Mouse (Mus musculus) CH12.LX (cell line): ENCODE results near the gene Med1. TPM values are rescaled to one million over a fixed set of nuclear protein-coding genes. Genes with fewer than 3 reads are reported as not detected.

Experiments used
- DNase-seq: peaks from one replicate; pipeline ENCODE4 v3.0.0-alpha.2; 2013; ENCODE audit errors: extremely low read depth
- H3K27ac ChIP-seq: 2 replicates; pipeline ENCODE4 v1.5.1; 2012; ENCODE audit warnings: low read depth, mild to moderate bottlenecking, control low read depth, moderate library complexity; ENCODE audit not compliant: insufficient read depth
- H3K27me3 ChIP-seq: replicated peaks from 2 replicates; pipeline ENCODE3; 2012; ENCODE audit warnings: inconsistent platforms
- H3K36me3 ChIP-seq, 2 experiments: replicated peaks in 1 of 2; 2 replicates each; pipeline versions ENCODE3 to v1.6.1; 2012; ENCODE audit warnings: inconsistent platforms in 1 of 2, low read length in 1 of 2, mild to moderate bottlenecking in 1 of 2, mixed read lengths in 1 of 2, moderate library complexity in 1 of 2; ENCODE audit not compliant: control insufficient read depth in 1 of 2, insufficient read depth in 1 of 2
- H3K4me1 ChIP-seq, 2 experiments: 2 replicates each; pipeline ENCODE4 v1.6.1; 2012; ENCODE audit warnings: inconsistent platforms in 1 of 2, moderate library complexity in 1 of 2; ENCODE audit not compliant: insufficient read depth in 2 of 2, control insufficient read depth in 1 of 2
- H3K4me2 ChIP-seq: 2 replicates; pipeline ENCODE4 v1.6.1; 2012; ENCODE audit warnings: low read depth, mild to moderate bottlenecking, control low read depth; ENCODE audit not compliant: poor library complexity, insufficient read depth, severe bottlenecking
- H3K4me3 ChIP-seq, 3 experiments: fragments of 150-350 bp in 1 of 3; sonication (generic) in 1 of 3; replicated peaks in 1 of 3; 2 replicates each; pipeline versions ENCODE3 to v1.5.1; 2011 to 2012; ENCODE audit warnings: low read depth in 2 of 3, low read length in 2 of 3, mild to moderate bottlenecking in 2 of 3, moderate library complexity in 2 of 3, control low read depth in 1 of 3, improper control_type of control experiment in 1 of 3, inconsistent platforms in 1 of 3, mixed read lengths in 1 of 3; ENCODE audit not compliant: poor library complexity in 1 of 3
- H3K79me2 ChIP-seq: replicated peaks from 2 replicates; pipeline ENCODE4 v1.6.1; 2012; ENCODE audit warnings: mild to moderate bottlenecking, moderate library complexity; ENCODE audit not compliant: control insufficient read depth, poor library complexity, insufficient read depth, severe bottlenecking; ENCODE audit errors: extremely low read depth
- H3K9ac ChIP-seq: 2 replicates; pipeline ENCODE4 v1.6.1; 2012; ENCODE audit warnings: low read depth, mild to moderate bottlenecking, control low read depth, moderate library complexity; ENCODE audit not compliant: insufficient read depth
- H3K9me3 ChIP-seq: replicated peaks from 2 replicates; pipeline ENCODE3; 2012; ENCODE audit warnings: low read length, inconsistent platforms, mixed read lengths
- CTCF ChIP-seq, 2 experiments: IDR thresholded peaks in 1 of 2; conservative IDR thresholded peaks in 1 of 2; 2 replicates each; pipeline ENCODE4 v1.5.1; 2011 to 2012; ENCODE audit warnings: low read depth in 2 of 2, low read length in 2 of 2, improper control_type of control experiment in 1 of 2, inconsistent platforms in 1 of 2, mild to moderate bottlenecking in 1 of 2, moderate library complexity in 1 of 2
- GABPA ChIP-seq: IDR thresholded peaks from 2 replicates; pipeline ENCODE4 v1.6.1; 2012; ENCODE audit warnings: low read depth, low read length, improper control_type of control experiment, inconsistent platforms; ENCODE audit not compliant: insufficient replicate concordance
- IRF4 ChIP-seq: IDR thresholded peaks from 2 replicates; pipeline ENCODE4 v1.6.1; 2014; ENCODE audit warnings: low read depth, mild to moderate bottlenecking, inconsistent platforms, low read length, improper control_type of control experiment
- KAT2A ChIP-seq: IDR thresholded peaks from 2 replicates; pipeline ENCODE4 v1.6.1; 2012; ENCODE audit warnings: low read length, improper control_type of control experiment, inconsistent platforms; ENCODE audit not compliant: insufficient replicate concordance
- MAFK ChIP-seq: IDR thresholded peaks from 2 replicates; pipeline ENCODE4 v1.6.1; 2011; ENCODE audit warnings: low read length, improper control_type of control experiment; ENCODE audit not compliant: insufficient replicate concordance
- MAZ ChIP-seq: IDR thresholded peaks from 2 replicates; pipeline ENCODE4 v1.6.1; 2012; ENCODE audit warnings: low read depth, mild to moderate bottlenecking, inconsistent platforms, low read length, improper control_type of control experiment, moderate library complexity
- NELFE ChIP-seq: IDR thresholded peaks from 2 replicates; pipeline ENCODE4 v1.6.1; 2011; ENCODE audit warnings: low read depth, low read length, improper control_type of control experiment
- NRF1 ChIP-seq: IDR thresholded peaks from 2 replicates; pipeline ENCODE4 v1.6.1; 2014; ENCODE audit warnings: low read depth, mild to moderate bottlenecking, inconsistent platforms, low read length, improper control_type of control experiment, moderate library complexity
- POLR2A ChIP-seq: IDR thresholded peaks from 2 replicates; pipeline ENCODE4 v1.6.1; 2011; ENCODE audit warnings: low read depth, mild to moderate bottlenecking, improper control_type of control experiment, low read length
- RAD21 ChIP-seq: IDR thresholded peaks from 2 replicates; pipeline ENCODE4 v1.6.1; 2011; ENCODE audit warnings: low read depth, mild to moderate bottlenecking, low read length, improper control_type of control experiment, moderate library complexity
- RCOR1 ChIP-seq: conservative IDR thresholded peaks from 2 replicates; pipeline ENCODE4 v1.6.1; 2012; ENCODE audit warnings: low read depth, mild to moderate bottlenecking, inconsistent platforms, low read length, improper control_type of control experiment
- SIN3A ChIP-seq: IDR thresholded peaks from 2 replicates; pipeline ENCODE4 v1.6.1; 2012; ENCODE audit warnings: low read length, improper control_type of control experiment, inconsistent platforms
- SMC3 ChIP-seq: IDR thresholded peaks from 2 replicates; pipeline ENCODE4 v1.6.1; 2011; ENCODE audit warnings: low read depth, low read length, improper control_type of control experiment
- TBP ChIP-seq: conservative IDR thresholded peaks from 2 replicates; pipeline ENCODE4 v1.6.1; 2011; ENCODE audit warnings: low read depth, low read length, improper control_type of control experiment
- TCF12 ChIP-seq: IDR thresholded peaks from 2 replicates; pipeline ENCODE4 v1.6.1; 2014; ENCODE audit warnings: low read depth, mild to moderate bottlenecking, inconsistent platforms, low read length, improper control_type of control experiment
- UBTF ChIP-seq: IDR thresholded peaks from 2 replicates; pipeline ENCODE4 v1.6.1; 2012; ENCODE audit warnings: low read depth, mild to moderate bottlenecking, inconsistent platforms, low read length, improper control_type of control experiment, moderate library complexity
- USF2 ChIP-seq: conservative IDR thresholded peaks from 2 replicates; pipeline ENCODE4 v1.6.1; 2011; ENCODE audit warnings: low read depth, low read length, improper control_type of control experiment
- ZC3H11A ChIP-seq: IDR thresholded peaks from 2 replicates; pipeline ENCODE4 v1.6.1; 2012; ENCODE audit warnings: low read depth, mild to moderate bottlenecking, inconsistent platforms, low read length, improper control_type of control experiment
- ZNF384 ChIP-seq: IDR thresholded peaks from 2 replicates; pipeline ENCODE4 v1.6.1; 2012; ENCODE audit warnings: low read depth, low read length, improper control_type of control experiment, inconsistent platforms
- dilution Hi-C: fragments of 300-500 bp; cut with MboI; formaldehyde crosslinking; loops from 2 replicates; pipeline ENCODE4 v1.14.3; 2020; ENCODE audit warnings: low sequenced_read_pairs; ENCODE audit not compliant: extremely low pct_unique_long_range_greater_than_20kb, extremely low pct_ligation_motif_present
- in situ Hi-C: fragments of 300-500 bp; cut with MboI; formaldehyde crosslinking; loops from 3 replicates; pipeline ENCODE4 v1.14.3; 2019; ENCODE audit warnings: low sequenced_read_pairs, low pct_ligation_motif_present, low pct_unique_long_range_greater_than_20kb, mixed read lengths
- polyA plus RNA-seq: library from polyadenylated mRNA; unstranded; fragments of >175 nt; gene quantifications from 2 replicates; pipeline ENCODE4 v1.2.1, GENCODE M21; 2012; ENCODE audit warnings: low read depth; ENCODE audit not compliant: insufficient read length
- total RNA-seq, 2 experiments: library from RNA; depleted of rRNA; stranded (reverse); fragments of 300-350 nt in 1 of 2; fragments of >200 nt in 1 of 2; gene quantifications; 2 replicates each; pipeline ENCODE4 v1.2.3; 2012 to 2014

The Med1 gene
- total and polyA plus RNA-seq, 3 experiments = 28.8 to 58.9 (median 52.0) TPM

- Histone ChIP-seq H3K27me3 (no peaks in the 10 kb centered on the region), H3K4me1 (peaks cover 0 to 3% of the 10 kb centered on the region in 2 experiments; a peak in 2 of 4 replicates), H3K4me2 (no peak overlapping the region), H3K79me2 (peaks cover 27% of the 10 kb centered on the region), H3K36me3 (peaks cover 0 to 13% of the 10 kb centered on the region in 2 experiments), H3K4me3 (no peak overlapping the region), H3K9me3 (no peaks in the 10 kb centered on the region), H3K9ac (no peak overlapping the region), H3K27ac (no peak overlapping the region)
- DNase-seq = no peak
- in situ Hi-C loops = no loop called here
- TF ChIP-seq RAD21 (peak; percentile 54), ZNF384 (peak; percentile 38; the same call in 1 of the 2 replicates), CTCF (conservative IDR thresholded peaks at IDR 0.05 in 1 of 2, IDR thresholded peaks at IDR 0.05 in 1 of 2; ENCODE audit: low read depth in 2 of 2, low read length in 2 of 2) (peak in 1 of 2 experiments; percentile 62; a peak in 2 of 4 replicates), TBP (no peak), MAZ (no peak), SMC3 (peak; percentile 11; the same call in 1 of the 2 replicates)
- dilution Hi-C loops = no loop called here
Measured at GRCm38 (mm10) chr11:98142545-98142944, 50.5 kb downstream of the Med1 start.

GRCm38 (mm10) chr11:98138894-98139293 lies 54.2 kb downstream of the Med1 start:
- no peak overlapping the region for H3K4me2 ChIP-seq
- peaks cover 2 to 19% of the 10 kb centered on the region in 2 experiments for H3K36me3 ChIP-seq
- H3K27ac ChIP-seq = no peak overlapping the region
- no peak for TF ChIP-seq GABPA
- no peak for TF ChIP-seq NRF1
- no peak for TF ChIP-seq MAFK
- TF ChIP-seq IRF4 = no peak
- no peak for TF ChIP-seq RCOR1
- TF ChIP-seq SIN3A = no peak
- no peak for TF ChIP-seq TCF12
- no peak for TF ChIP-seq USF2
- in situ Hi-C loops = no loop called here
- H3K4me1 ChIP-seq = no peaks in the 10 kb centered on the region
- peaks cover 10% of the 10 kb centered on the region for H3K79me2 ChIP-seq
- no peaks in the 10 kb centered on the region for H3K9me3 ChIP-seq
- no peak overlapping the region for H3K9ac ChIP-seq
- DNase-seq = no peak
- H3K27me3 ChIP-seq = no peaks in the 10 kb centered on the region
- dilution Hi-C loops = no loop called here
- H3K4me3 ChIP-seq = no peak overlapping the region

- dilution Hi-C loops = no loop called here
- no peaks in the 10 kb centered on the region for H3K4me1 ChIP-seq
- DNase-seq = no peak
- in situ Hi-C loops = no loop called here
- H3K9ac ChIP-seq = no peak overlapping the region
- H3K79me2 ChIP-seq = peaks cover 10% of the 10 kb centered on the region
- TF ChIP-seq ZC3H11A = no peak
- TF ChIP-seq POLR2A = no peak
- TF ChIP-seq TCF12 = no peak
- no peak for TF ChIP-seq MAZ
- TF ChIP-seq NELFE = no peak
- no peak for TF ChIP-seq IRF4
- no peak for TF ChIP-seq UBTF
- TF ChIP-seq SIN3A = no peak
- no peak for TF ChIP-seq RCOR1
- no peak for TF ChIP-seq KAT2A
- no peak for TF ChIP-seq SMC3
- no peaks in the 10 kb centered on the region for H3K27me3 ChIP-seq
- no peak overlapping the region for H3K4me2 ChIP-seq
- H3K9me3 ChIP-seq = no peaks in the 10 kb centered on the region
- H3K27ac ChIP-seq = no peak overlapping the region
- H3K36me3 ChIP-seq = peaks cover 2 to 19% of the 10 kb centered on the region in 2 experiments
- no peak overlapping the region for H3K4me3 ChIP-seq
Measured at GRCm38 (mm10) chr11:98137836-98138235, 55.3 kb downstream of the Med1 start.
